Mouse (Mus musculus) common myeloid progenitor, adult 5-6 weeks (primary cell): ENCODE results near the gene Aldh4a1. TPM values are rescaled to one million over a fixed set of nuclear protein-coding genes. Genes with fewer than 3 reads are reported as not detected.
A peak's percentile ranks its signal among the peaks of the same experiment; 100 is the strongest.

Source experiments
- ATAC-seq: replicated peaks from 2 replicates; pipeline ENCODE4 v1.8.0; 2016; ENCODE audit warnings: low read depth, mild to moderate bottlenecking, moderate TSS enrichment, inconsistent platforms; ENCODE audit not compliant: poor library complexity, severe bottlenecking
- total RNA-seq: library from RNA; stranded (forward); fragments of 200-1000, 187-1606 nt; gene quantifications from 2 replicates; pipeline ENCODE4 v1.2.3, GENCODE M21; 2017

The Aldh4a1 gene
- total RNA-seq, 1 experiment from 2014 or later = 11.2 TPM

GRCm38 (mm10) chr4:139589351-139590027 lies 33.2 kb upstream of the Aldh4a1 start:
- no peak for ATAC-seq

- no peak for ATAC-seq
Measured at GRCm38 (mm10) chr4:139590446-139590845, 32.2 kb upstream of the Aldh4a1 start.

GRCm38 (mm10) chr4:139592895-139593294 lies 29.8 kb upstream of the Aldh4a1 start:
- ATAC-seq = no peak

GRCm38 (mm10) chr4:139593383-139593782 lies 29.3 kb upstream of the Aldh4a1 start:
- ATAC-seq = no peak

- ATAC-seq = no peak
Measured at GRCm38 (mm10) chr4:139594062-139594461, 28.6 kb upstream of the Aldh4a1 start.

GRCm38 (mm10) chr4:139596715-139597114 lies 26.0 kb upstream of the Aldh4a1 start:
- 0 out of 2 replicates have a peak, but pooled peaks have one; percentile 3 for ATAC-seq

GRCm38 (mm10) chr4:139597286-139598284 lies 25.1 kb upstream of the Aldh4a1 start:
- ATAC-seq = peak; percentile 27

- ATAC-seq = no peak
Measured at GRCm38 (mm10) chr4:139598356-139598755, 24.3 kb upstream of the Aldh4a1 start.

- ATAC-seq = peak; percentile 47
Measured at GRCm38 (mm10) chr4:139598950-139599518, 23.6 kb upstream of the Aldh4a1 start.

GRCm38 (mm10) chr4:139601519-139602356 lies 20.9 kb upstream of the Aldh4a1 start:
- no peak for ATAC-seq

GRCm38 (mm10) chr4:139602357-139603244 lies 20.1 kb upstream of the Aldh4a1 start, which contains the start of gene Gm21969:
Gene Gm21969, plus strand, starts transcription at chr4:139603186.
- ATAC-seq = peak; percentile 75

GRCm38 (mm10) chr4:139605216-139605615 lies 17.4 kb upstream of the Aldh4a1 start:
- ATAC-seq = no peak

GRCm38 (mm10) chr4:139606732-139607131 lies 15.9 kb upstream of the Aldh4a1 start:
- no peak for ATAC-seq

GRCm38 (mm10) chr4:139608975-139609374 lies 13.7 kb upstream of the Aldh4a1 start:
- peak; percentile 66 for ATAC-seq

GRCm38 (mm10) chr4:139610954-139611353 lies 11.7 kb upstream of the Aldh4a1 start:
- ATAC-seq = no peak

- ATAC-seq = peak; percentile 48; the same call in 1 of the 2 replicates
Measured at GRCm38 (mm10) chr4:139611542-139611953, 11.1 kb upstream of the Aldh4a1 start.

- no peak for ATAC-seq
Measured at GRCm38 (mm10) chr4:139614524-139615260, 8.0 kb upstream of the Aldh4a1 start.
